Mouse (Mus musculus): ENCODE measurements around the gene Sec24a. TPM values are rescaled to one million over a fixed set of nuclear protein-coding genes. Genes with fewer than 3 reads are reported as not detected.

The Sec24a gene
- polyA plus RNA-seq, 1 experiment, result 15.6 TPM

- H3K4me1 ChIP-seq (replicated peaks; ENCODE audit: control insufficient read depth, insufficient read depth, low read length), result no peaks in the 10 kb centered on the region
- TF ChIP-seq POLR2A (IDR thresholded peaks at IDR 0.05; ENCODE audit: control insufficient read depth, extremely low read depth, insufficient read depth, low read length, poor library complexity), result no peak
- TF ChIP-seq CTCF (IDR thresholded peaks at IDR 0.05; ENCODE audit: borderline replicate concordance, control insufficient read depth, extremely low read depth, insufficient read depth, low read length, poor library complexity), result no peak
- no peaks in the 10 kb centered on the region; the same call in 1 of the 2 replicates for H3K27me3 ChIP-seq (ENCODE audit: control insufficient read depth, insufficient read depth, low read length)
- no peak overlapping the region for H3K27ac ChIP-seq (ENCODE audit: control insufficient read depth, insufficient read depth, low read length)
- no peak for DNase-seq
- WGBS, result 97% methylated on average over 6 of the region's 6 CpGs
- H3K36me3 ChIP-seq (ENCODE audit: control insufficient read depth, insufficient read depth, low read length), result peaks cover 42% of the 10 kb centered on the region
- H3K4me3 ChIP-seq (ENCODE audit: control insufficient read depth, insufficient read depth, low read length), result no peak overlapping the region
Measured at GRCm38 (mm10) chr11:51782721-51783120, 19.3 kb upstream of the Sec24a start.

DNA sequence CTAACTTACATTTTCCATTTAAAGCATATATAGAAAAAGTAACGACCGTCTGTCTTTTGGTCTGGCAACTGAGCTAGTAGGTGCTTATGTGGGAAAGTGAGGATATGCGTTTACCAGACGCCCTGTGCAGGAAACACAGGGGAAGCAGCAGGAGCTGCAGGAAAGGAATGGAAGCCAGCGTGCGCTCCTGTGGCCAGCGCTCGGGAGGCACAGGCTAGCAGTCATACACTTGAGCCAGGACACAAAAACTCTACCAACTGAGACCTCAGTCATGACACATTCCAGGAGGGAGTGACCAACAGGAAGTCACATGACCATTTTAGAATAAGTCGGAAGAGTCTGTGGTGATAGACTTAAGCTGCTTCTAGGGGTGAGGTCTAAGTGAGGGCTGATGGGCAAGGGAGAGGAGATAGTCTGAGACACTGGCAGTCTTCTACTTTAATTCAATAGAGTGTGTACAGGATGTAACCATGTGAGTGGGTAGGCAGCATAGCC is 17.4 kb upstream of the Sec24a start:
- H3K27me3 ChIP-seq (ENCODE audit: control insufficient read depth, insufficient read depth, low read length), result no peaks in the 10 kb centered on the region
- H3K4me1 ChIP-seq (replicated peaks; ENCODE audit: control insufficient read depth, insufficient read depth, low read length), result no peaks in the 10 kb centered on the region
- no peak for DNase-seq
- 97% methylated on average over 9 of the region's 9 CpGs for WGBS
- H3K27ac ChIP-seq (ENCODE audit: control insufficient read depth, insufficient read depth, low read length), result no peak overlapping the region
- peaks cover 39% of the 10 kb centered on the region for H3K36me3 ChIP-seq (ENCODE audit: control insufficient read depth, insufficient read depth, low read length)
- TF ChIP-seq POLR2A (IDR thresholded peaks at IDR 0.05; ENCODE audit: control insufficient read depth, extremely low read depth, insufficient read depth, low read length, poor library complexity) (no peak), CTCF (IDR thresholded peaks at IDR 0.05; ENCODE audit: borderline replicate concordance, control insufficient read depth, extremely low read depth, insufficient read depth, low read length, poor library complexity) (no peak)
- H3K4me3 ChIP-seq (ENCODE audit: control insufficient read depth, insufficient read depth, low read length), result no peak overlapping the region

DNA sequence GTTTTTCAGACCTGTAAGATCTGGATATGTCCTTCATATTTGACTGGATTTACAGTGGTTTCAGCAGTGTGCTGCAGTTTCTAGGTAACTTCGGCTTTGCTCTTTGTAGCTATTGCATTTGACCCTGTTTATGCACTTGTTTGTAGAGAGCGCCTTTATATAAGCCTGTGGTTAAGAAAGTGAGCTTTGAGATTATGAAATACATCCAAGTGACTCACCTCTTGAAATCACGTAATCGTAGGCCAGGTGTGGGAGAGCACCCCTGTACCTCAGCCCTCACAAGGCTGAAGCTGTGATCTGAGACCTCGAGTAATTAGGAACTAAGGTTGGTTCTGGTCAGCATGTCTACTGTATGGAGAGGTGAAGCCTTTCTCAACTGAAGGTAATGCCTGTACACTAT is 14.0 kb upstream of the Sec24a start:
- H3K27ac ChIP-seq (ENCODE audit: control insufficient read depth, insufficient read depth, low read length), result no peak overlapping the region

DNA sequence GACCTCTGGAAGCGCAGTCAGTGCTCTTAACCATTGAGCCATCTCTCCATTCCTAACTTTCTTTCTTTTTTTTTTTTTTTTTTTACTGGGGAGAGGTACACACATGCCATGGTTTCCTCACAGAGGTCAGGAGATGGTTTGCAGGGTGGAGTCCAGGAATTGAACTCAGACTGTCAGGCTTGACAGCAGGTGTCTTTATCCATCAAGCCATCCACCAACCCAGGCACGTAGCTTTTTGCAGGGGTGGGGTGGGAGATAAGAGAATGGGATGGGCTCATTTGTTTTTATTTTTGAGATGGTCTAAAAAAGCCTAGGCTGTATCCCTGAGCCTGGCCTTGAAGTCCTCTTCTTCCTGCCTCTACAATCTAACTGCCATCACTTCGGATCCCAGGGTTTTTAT is 12.1 kb upstream of the Sec24a start:
- Histone ChIP-seq H3K36me3 (ENCODE audit: control insufficient read depth, insufficient read depth, low read length) (peaks cover 9% of the 10 kb centered on the region), H3K27me3 (ENCODE audit: control insufficient read depth, insufficient read depth, low read length) (no peaks in the 10 kb centered on the region), H3K4me1 (replicated peaks; ENCODE audit: control insufficient read depth, insufficient read depth, low read length) (no peaks in the 10 kb centered on the region), H3K4me3 (ENCODE audit: control insufficient read depth, insufficient read depth, low read length) (no peak overlapping the region), H3K27ac (ENCODE audit: control insufficient read depth, insufficient read depth, low read length) (no peak overlapping the region)
- WGBS, result 96% methylated on average over 3 of the region's 3 CpGs
- no peak for DNase-seq
- TF ChIP-seq CTCF (IDR thresholded peaks at IDR 0.05; ENCODE audit: borderline replicate concordance, control insufficient read depth, extremely low read depth, insufficient read depth, low read length, poor library complexity) (no peak), POLR2A (IDR thresholded peaks at IDR 0.05; ENCODE audit: control insufficient read depth, extremely low read depth, insufficient read depth, low read length, poor library complexity) (no peak)

More for the DNA sequence above, 14.0 kb upstream of the Sec24a start:
- Histone ChIP-seq H3K36me3 (ENCODE audit: control insufficient read depth, insufficient read depth, low read length) (peaks cover 28% of the 10 kb centered on the region), H3K27me3 (ENCODE audit: control insufficient read depth, insufficient read depth, low read length) (no peaks in the 10 kb centered on the region), H3K4me1 (replicated peaks; ENCODE audit: control insufficient read depth, insufficient read depth, low read length) (no peaks in the 10 kb centered on the region), H3K4me3 (ENCODE audit: control insufficient read depth, insufficient read depth, low read length) (no peak overlapping the region)
- WGBS, result 91% methylated on average over 5 of the region's 5 CpGs
- no peak for DNase-seq
- TF ChIP-seq CTCF (IDR thresholded peaks at IDR 0.05; ENCODE audit: borderline replicate concordance, control insufficient read depth, extremely low read depth, insufficient read depth, low read length, poor library complexity), result no peak
- no peak for TF ChIP-seq POLR2A (IDR thresholded peaks at IDR 0.05; ENCODE audit: control insufficient read depth, extremely low read depth, insufficient read depth, low read length, poor library complexity)

GRCm38 (mm10) chr11:51768296-51768695 is 4.9 kb upstream of the Sec24a start:
- DNase-seq, result no peak
- Histone ChIP-seq H3K4me1 (replicated peaks; ENCODE audit: control insufficient read depth, insufficient read depth, low read length) (peaks cover 4% of the 10 kb centered on the region), H3K4me3 (ENCODE audit: control insufficient read depth, insufficient read depth, low read length) (no peak overlapping the region), H3K36me3 (ENCODE audit: control insufficient read depth, insufficient read depth, low read length) (no peaks in the 10 kb centered on the region), H3K27me3 (ENCODE audit: control insufficient read depth, insufficient read depth, low read length) (no peaks in the 10 kb centered on the region), H3K27ac (ENCODE audit: control insufficient read depth, insufficient read depth, low read length) (no peak overlapping the region)
- TF ChIP-seq CTCF (IDR thresholded peaks at IDR 0.05; ENCODE audit: borderline replicate concordance, control insufficient read depth, extremely low read depth, insufficient read depth, low read length, poor library complexity) (no peak), POLR2A (IDR thresholded peaks at IDR 0.05; ENCODE audit: control insufficient read depth, extremely low read depth, insufficient read depth, low read length, poor library complexity) (no peak)
- 84% methylated on average over 5 of the region's 5 CpGs for WGBS

DNA sequence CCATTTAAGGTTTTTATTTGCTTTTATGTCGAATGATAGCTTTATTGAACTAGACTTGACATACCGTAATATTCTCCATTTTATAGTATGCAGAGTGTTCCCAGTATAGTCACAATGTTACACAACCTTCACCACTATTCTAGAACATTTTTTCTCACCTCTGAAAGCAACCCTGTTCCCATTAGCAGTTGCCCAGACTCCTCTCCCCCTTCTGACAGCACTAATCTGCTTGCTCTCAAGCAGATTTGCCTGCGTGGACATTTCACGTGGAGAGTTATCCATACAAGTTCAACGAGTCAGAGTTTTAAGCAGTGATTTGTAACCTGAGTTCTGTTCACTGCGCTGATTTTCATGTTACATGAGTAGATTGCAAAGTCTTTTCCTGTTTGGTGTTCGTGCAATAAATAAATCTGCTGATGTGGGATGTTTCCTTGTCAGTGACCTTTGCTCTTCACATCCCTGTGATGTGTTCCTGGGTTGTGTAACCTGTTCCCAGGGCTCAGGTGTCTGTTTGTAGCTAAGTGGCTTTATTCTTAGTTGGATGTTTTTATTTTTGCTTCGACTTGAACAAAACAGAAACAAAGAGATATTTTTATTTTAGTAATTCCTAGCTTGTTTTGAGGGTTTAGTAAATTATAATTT is 4.3 kb upstream of the Sec24a start:
- TF ChIP-seq CTCF (IDR thresholded peaks at IDR 0.05; ENCODE audit: borderline replicate concordance, control insufficient read depth, extremely low read depth, insufficient read depth, low read length, poor library complexity) (no peak), POLR2A (IDR thresholded peaks at IDR 0.05; ENCODE audit: control insufficient read depth, extremely low read depth, insufficient read depth, low read length, poor library complexity) (no peak)
- no peak overlapping the region for H3K27ac ChIP-seq (ENCODE audit: control insufficient read depth, insufficient read depth, low read length)
- H3K36me3 ChIP-seq (ENCODE audit: control insufficient read depth, insufficient read depth, low read length), result no peaks in the 10 kb centered on the region
- H3K4me3 ChIP-seq (ENCODE audit: control insufficient read depth, insufficient read depth, low read length), result no peak overlapping the region
- 84% methylated on average over 8 of the region's 8 CpGs for WGBS
- no peak for DNase-seq
- H3K4me1 ChIP-seq (replicated peaks; ENCODE audit: control insufficient read depth, insufficient read depth, low read length), result peaks cover 8% of the 10 kb centered on the region
- no peaks in the 10 kb centered on the region for H3K27me3 ChIP-seq (ENCODE audit: control insufficient read depth, insufficient read depth, low read length)

Measured in thymus, adult 2 months (tissue).